Mouse (Mus musculus) bone marrow macrophage, adult 2 months (primary cell): ENCODE measurements around the gene Unc13c.

Experiments used
- CTCF ChIP-seq: IDR thresholded peaks from 2 replicates; pipeline ENCODE4 v1.5.1; 2012; ENCODE audit warnings: low read depth, mild to moderate bottlenecking, low read length, moderate library complexity
- POLR2A ChIP-seq: IDR thresholded peaks from 2 replicates; pipeline ENCODE4 v1.6.1; 2012; ENCODE audit warnings: mild to moderate bottlenecking, low read depth, low read length, borderline replicate concordance

DNA sequence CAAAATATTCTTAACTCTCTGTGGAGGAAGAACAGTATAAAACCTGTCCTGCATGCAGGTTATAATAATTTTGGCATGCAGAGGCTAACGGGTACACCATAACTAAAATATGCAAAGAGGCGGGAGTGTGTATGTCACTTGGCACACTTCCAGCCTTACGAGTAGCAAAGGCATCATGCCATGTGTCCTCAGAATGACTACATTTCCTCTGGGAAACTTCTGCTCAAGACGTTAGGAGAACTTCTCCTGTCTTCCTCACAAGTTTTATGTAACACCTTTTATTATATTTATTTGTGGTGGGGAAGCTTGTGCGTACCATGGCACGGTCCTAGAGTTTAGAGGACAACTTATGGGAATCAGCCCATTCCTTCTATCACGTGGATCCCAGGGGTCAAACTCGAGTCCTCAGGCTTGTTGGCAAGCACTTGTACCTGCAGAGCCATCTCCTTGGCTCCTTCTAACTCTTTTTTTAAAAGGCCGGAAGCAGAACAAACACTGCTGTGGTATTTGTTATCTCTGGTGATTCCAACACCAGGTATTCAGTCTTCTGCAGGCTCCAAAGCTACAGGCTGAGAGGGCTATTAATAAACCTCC is 3.3 kb downstream of the Unc13c start:
- TF ChIP-seq CTCF (no peak), POLR2A (no peak)
